Mouse (Mus musculus): ENCODE data around the gene Ccr9.

DNA sequence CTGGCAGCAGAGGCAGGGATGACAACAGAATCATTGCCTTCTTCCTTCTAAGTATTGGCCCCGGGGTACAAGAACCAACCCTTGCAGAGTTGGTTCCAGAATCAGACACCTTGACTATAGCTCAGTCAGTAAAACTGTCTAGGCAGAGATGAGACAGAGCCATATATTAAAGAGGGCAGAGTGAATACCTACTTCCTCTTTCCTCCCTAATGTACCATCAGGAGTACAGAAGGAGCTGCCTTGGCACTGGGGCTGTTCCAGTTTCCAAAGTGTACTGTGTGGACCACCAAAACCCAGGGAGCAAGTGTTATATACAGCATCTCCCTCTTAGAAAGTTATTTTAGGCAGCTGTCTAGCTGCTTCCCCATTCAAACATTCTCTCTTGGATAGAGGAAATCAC, 123.3 kb downstream of the Ccr9 start:
- TF ChIP-seq CTCF (IDR thresholded peaks at IDR 0.05; ENCODE audit: borderline replicate concordance, control insufficient read depth, extremely low read depth, insufficient read depth, low read length, poor library complexity) (no peak), POLR2A (IDR thresholded peaks at IDR 0.05; ENCODE audit: control insufficient read depth, extremely low read depth, insufficient read depth, low read length, poor library complexity) (no peak)

Data from thymus, adult 2 months (tissue).